Mouse (Mus musculus): ENCODE results near the gene Matn4.
"Not testable (repeated sequence)": the region's sequence is repeated elsewhere in the genome, so short reads cannot be mapped to it uniquely, and the experiment has no call there.

Matn4 gene

GRCm38 (mm10) chr2:164371371-164371770 lies 33.6 kb downstream of the Matn4 start:
- no peak for DNase-seq (ENCODE audit: low spot score)

- no peak for DNase-seq (ENCODE audit: low spot score)
These were observed 36.3 kb downstream of the Matn4 start for GRCm38 (mm10) chr2:164368620-164369105.

GRCm38 (mm10) chr2:164366947-164367346 lies 38.0 kb downstream of the Matn4 start:
- no peak for DNase-seq (ENCODE audit: low spot score)

- DNase-seq (ENCODE audit: low spot score) = no peak
These were observed 43.8 kb downstream of the Matn4 start for GRCm38 (mm10) chr2:164360974-164361657.

GRCm38 (mm10) chr2:164359668-164360067 lies 45.3 kb downstream of the Matn4 start:
- no peak for DNase-seq (ENCODE audit: low spot score)

GRCm38 (mm10) chr2:164359031-164359430 lies 45.9 kb downstream of the Matn4 start:
- no peak for DNase-seq (ENCODE audit: low spot score)

GRCm38 (mm10) chr2:164358373-164358772 lies 46.6 kb downstream of the Matn4 start:
- no peak for DNase-seq (ENCODE audit: low spot score)

GRCm38 (mm10) chr2:164356177-164356967 lies 48.6 kb downstream of the Matn4 start:
- no peak for DNase-seq (ENCODE audit: low spot score)

GRCm38 (mm10) chr2:164353356-164353755 lies 51.6 kb downstream of the Matn4 start:
- no peak for DNase-seq (ENCODE audit: low spot score)

GRCm38 (mm10) chr2:164352697-164353096 lies 52.3 kb downstream of the Matn4 start:
- no peak for DNase-seq (ENCODE audit: low spot score)

- DNase-seq (ENCODE audit: low spot score) = no peak
These were observed 56.0 kb downstream of the Matn4 start for GRCm38 (mm10) chr2:164348980-164349379.

GRCm38 (mm10) chr2:164347697-164348096 lies 57.3 kb downstream of the Matn4 start:
- DNase-seq (ENCODE audit: low spot score) = not testable (repeated sequence)

- DNase-seq (ENCODE audit: low spot score) = not testable (repeated sequence)
These were observed 61.2 kb downstream of the Matn4 start for GRCm38 (mm10) chr2:164343732-164344131.
